Mouse (Mus musculus): ENCODE measurements around the gene Olfr111.
"Not testable (repeated sequence)": the region's sequence is repeated elsewhere in the genome, so short reads cannot be mapped to it uniquely, and the experiment has no call there.

Gene Olfr111

GRCm38 (mm10) chr17:37507730-37508129 lies at the start of gene Olfr111:
Gene Olfr111, plus strand, starts transcription at chr17:37508030.
- in situ Hi-C loops (cut with MboI; ENCODE audit: low pct_unique_long_range_greater_than_20kb in 1 of 2, low sequenced_read_pairs in 2 of 2, unreplicated experiment in 1 of 2), result no loop called here

- in situ Hi-C loops (cut with MboI; ENCODE audit: low pct_unique_long_range_greater_than_20kb in 1 of 2, low sequenced_read_pairs in 2 of 2, unreplicated experiment in 1 of 2), result no loop called here
Observed at GRCm38 (mm10) chr17:37458616-37459015, 49.2 kb upstream of the Olfr111 start, which contains the start of gene Olfr109. Gene Olfr109, plus strand, starts transcription at chr17:37458916.

- in situ Hi-C loops (cut with MboI; ENCODE audit: low pct_unique_long_range_greater_than_20kb in 1 of 2, low sequenced_read_pairs in 2 of 2, unreplicated experiment in 1 of 2), result no loop called here
Observed at GRCm38 (mm10) chr17:37483452-37483851, 24.4 kb upstream of the Olfr111 start, which contains the start of gene H2-M2. Gene H2-M2, minus strand, starts transcription at chr17:37483552.

- in situ Hi-C loops (cut with MboI; ENCODE audit: low pct_unique_long_range_greater_than_20kb in 1 of 2, low sequenced_read_pairs in 2 of 2, unreplicated experiment in 1 of 2), result no loop called here
Observed at GRCm38 (mm10) chr17:37491930-37492518, 15.8 kb upstream of the Olfr111 start, which contains the start of gene Olfr110. Gene Olfr110, plus strand, starts transcription at chr17:37492468.

- in situ Hi-C loops (cut with MboI; ENCODE audit: low pct_unique_long_range_greater_than_20kb in 1 of 2, low sequenced_read_pairs in 2 of 2, unreplicated experiment in 1 of 2), result not testable (repeated sequence)
Observed at GRCm38 (mm10) chr17:37524612-37525011, 16.8 kb downstream of the Olfr111 start.

GRCm38 (mm10) chr17:37525427-37525826 lies 17.6 kb downstream of the Olfr111 start:
- in situ Hi-C loops (cut with MboI; ENCODE audit: low pct_unique_long_range_greater_than_20kb in 1 of 2, low sequenced_read_pairs in 2 of 2, unreplicated experiment in 1 of 2), result not testable (repeated sequence)

GRCm38 (mm10) chr17:37535173-37535572 lies 27.3 kb downstream of the Olfr111 start:
- in situ Hi-C loops (cut with MboI; ENCODE audit: low pct_unique_long_range_greater_than_20kb in 1 of 2, low sequenced_read_pairs in 2 of 2, unreplicated experiment in 1 of 2), result no loop called here

GRCm38 (mm10) chr17:37538416-37538815 lies 30.6 kb downstream of the Olfr111 start:
- in situ Hi-C loops (cut with MboI; ENCODE audit: low pct_unique_long_range_greater_than_20kb in 1 of 2, low sequenced_read_pairs in 2 of 2, unreplicated experiment in 1 of 2), result not testable (repeated sequence)

- in situ Hi-C loops (cut with MboI; ENCODE audit: low pct_unique_long_range_greater_than_20kb in 1 of 2, low sequenced_read_pairs in 2 of 2, unreplicated experiment in 1 of 2), result no loop called here
Observed at GRCm38 (mm10) chr17:37541454-37542119, 33.8 kb downstream of the Olfr111 start.

GRCm38 (mm10) chr17:37543800-37544435 lies 36.1 kb downstream of the Olfr111 start:
- in situ Hi-C loops (cut with MboI; ENCODE audit: low pct_unique_long_range_greater_than_20kb in 1 of 2, low sequenced_read_pairs in 2 of 2, unreplicated experiment in 1 of 2), result no loop called here

- in situ Hi-C loops (cut with MboI; ENCODE audit: low pct_unique_long_range_greater_than_20kb in 1 of 2, low sequenced_read_pairs in 2 of 2, unreplicated experiment in 1 of 2), result no loop called here
Observed at GRCm38 (mm10) chr17:37558913-37559615, 51.2 kb downstream of the Olfr111 start.

GRCm38 (mm10) chr17:37569351-37569750 lies 61.5 kb downstream of the Olfr111 start, which contains the start of gene Olfr112:
Gene Olfr112, minus strand, starts transcription at chr17:37569451.
- in situ Hi-C loops (cut with MboI; ENCODE audit: low pct_unique_long_range_greater_than_20kb in 1 of 2, low sequenced_read_pairs in 2 of 2, unreplicated experiment in 1 of 2), result no loop called here

GRCm38 (mm10) chr17:37577563-37577962 lies 69.7 kb downstream of the Olfr111 start, which contains the start of gene Olfr113:
Gene Olfr113, minus strand, starts transcription at chr17:37577663.
- in situ Hi-C loops (cut with MboI; ENCODE audit: low pct_unique_long_range_greater_than_20kb in 1 of 2, low sequenced_read_pairs in 2 of 2, unreplicated experiment in 1 of 2), result no loop called here
